Mouse (Mus musculus) MEL (cell line): Measurements from ENCODE around the gene Prnd. TPM values are rescaled to one million over a fixed set of nuclear protein-coding genes. Genes with fewer than 3 reads are reported as not detected.
A peak's percentile ranks its signal among the peaks of the same experiment; 100 is the strongest.

ENCODE experiments used
- DNase-seq: peaks from one replicate; pipeline ENCODE4 v3.0.0; 2011; ENCODE audit warnings: low read depth, low spot score
- H3K27ac ChIP-seq: 2 replicates; pipeline ENCODE4 v1.5.1; 2012; ENCODE audit warnings: low read depth, mild to moderate bottlenecking, control low read depth, low read length, moderate library complexity; ENCODE audit not compliant: control insufficient read depth
- H3K27me3 ChIP-seq, 2 experiments: fragments of 150-350 bp in 1 of 2; sonication (generic) in 1 of 2; 2 replicates each; pipeline ENCODE4 v1.6.1; 2012; ENCODE audit warnings: low read length in 2 of 2, mild to moderate bottlenecking in 2 of 2, improper control_type of control experiment in 1 of 2, moderate library complexity in 1 of 2; ENCODE audit not compliant: insufficient read depth in 2 of 2, control insufficient read depth in 1 of 2
- H3K36me3 ChIP-seq, 2 experiments: 2 replicates each; pipeline ENCODE4 v1.6.1; 2012 to 2014; ENCODE audit warnings: low read length in 2 of 2, improper control_type of control experiment in 1 of 2, inconsistent platforms in 1 of 2, mild to moderate bottlenecking in 1 of 2; ENCODE audit not compliant: insufficient read depth in 2 of 2, control insufficient read depth in 1 of 2
- H3K4me1 ChIP-seq, 2 experiments: fragments of 150-350 bp in 1 of 2; sonication (generic) in 1 of 2; 2 replicates each; pipeline ENCODE4 v1.6.1; 2012; ENCODE audit warnings: low read length in 2 of 2, improper control_type of control experiment in 1 of 2, mild to moderate bottlenecking in 1 of 2; ENCODE audit not compliant: insufficient read depth in 2 of 2, control insufficient read depth in 1 of 2
- H3K4me3 ChIP-seq, 2 experiments: fragments of 150-350 bp in 1 of 2; sonication (generic) in 1 of 2; 2 replicates each; pipeline ENCODE4 v1.5.1; 2012; ENCODE audit warnings: low read depth in 2 of 2, low read length in 2 of 2, mild to moderate bottlenecking in 2 of 2, moderate library complexity in 2 of 2, control low read depth in 1 of 2, improper control_type of control experiment in 1 of 2; ENCODE audit not compliant: control insufficient read depth in 1 of 2, insufficient read depth in 1 of 2
- H3K79me2 ChIP-seq: 2 replicates; pipeline ENCODE4 v1.6.1; 2012; ENCODE audit warnings: mild to moderate bottlenecking, low read length, moderate library complexity; ENCODE audit not compliant: control insufficient read depth, poor library complexity, insufficient read depth
- H3K9ac ChIP-seq: 2 replicates; pipeline ENCODE4 v1.6.1; 2012; ENCODE audit warnings: low read depth, mild to moderate bottlenecking, control low read depth, low read length, moderate library complexity; ENCODE audit not compliant: control insufficient read depth, poor library complexity, severe bottlenecking
- H3K9me3 ChIP-seq: fragments of 150-350 bp; sonication (generic); replicated peaks from 2 replicates; pipeline ENCODE4 v1.6.1; 2012; ENCODE audit warnings: mild to moderate bottlenecking, low read length, improper control_type of control experiment, moderate library complexity; ENCODE audit not compliant: insufficient read depth
- CHD1 ChIP-seq: IDR thresholded peaks from 2 replicates; pipeline ENCODE4 v1.6.1; 2012; ENCODE audit warnings: low read depth, mild to moderate bottlenecking, inconsistent platforms, low read length, improper control_type of control experiment
- CHD2 ChIP-seq: IDR thresholded peaks from 2 replicates; pipeline ENCODE4 v1.6.1; 2011; ENCODE audit warnings: low read length, improper control_type of control experiment
- CTCF ChIP-seq, 3 experiments: IDR thresholded peaks in 2 of 3; conservative IDR thresholded peaks in 1 of 3; 2 replicates each; pipeline ENCODE4 v1.5.1; 2011 to 2012; ENCODE audit warnings: low read length in 3 of 3, low read depth in 2 of 3, mild to moderate bottlenecking in 2 of 3, improper control_type of control experiment in 1 of 3, inconsistent platforms in 1 of 3, mixed read lengths in 1 of 3, moderate library complexity in 1 of 3; ENCODE audit not compliant: control insufficient read depth in 1 of 3, insufficient read depth in 1 of 3, poor library complexity in 1 of 3, severe bottlenecking in 1 of 3
- EP300 ChIP-seq, 2 experiments: IDR thresholded peaks; 2 replicates each; pipeline ENCODE4 v1.6.1; 2011; ENCODE audit warnings: improper control_type of control experiment in 2 of 2, low read length in 2 of 2, low read depth in 1 of 2, mild to moderate bottlenecking in 1 of 2
- GABPA ChIP-seq: IDR thresholded peaks from 2 replicates; pipeline ENCODE4 v1.6.1; 2012; ENCODE audit warnings: low read depth, mild to moderate bottlenecking, inconsistent platforms, low read length, improper control_type of control experiment, moderate library complexity
- JUND ChIP-seq: IDR thresholded peaks from 2 replicates; pipeline ENCODE4 v1.6.1; 2011; ENCODE audit warnings: low read depth, mild to moderate bottlenecking, improper control_type of control experiment, low read length
- KAT2A ChIP-seq: conservative IDR thresholded peaks from 2 replicates; pipeline ENCODE4 v1.6.1; 2012; ENCODE audit warnings: low read depth, low read length, improper control_type of control experiment, inconsistent platforms
- MAX ChIP-seq: IDR thresholded peaks from 2 replicates; pipeline ENCODE4 v1.6.1; 2011; ENCODE audit warnings: low read length, improper control_type of control experiment
- MAZ ChIP-seq: IDR thresholded peaks from 2 replicates; pipeline ENCODE4 v1.6.1; 2012; ENCODE audit warnings: low read depth, mild to moderate bottlenecking, inconsistent platforms, low read length, improper control_type of control experiment
- MEF2A ChIP-seq: IDR thresholded peaks from 2 replicates; pipeline ENCODE4 v1.6.1; 2014; ENCODE audit warnings: low read depth, mild to moderate bottlenecking, inconsistent platforms, low read length, improper control_type of control experiment; ENCODE audit not compliant: poor library complexity, insufficient replicate concordance, severe bottlenecking; ENCODE audit errors: extremely low read depth
- MXI1 ChIP-seq: IDR thresholded peaks from 2 replicates; pipeline ENCODE4 v1.6.1; 2011; ENCODE audit warnings: mild to moderate bottlenecking, low read depth, low read length, improper control_type of control experiment
- MYC ChIP-seq: IDR thresholded peaks from 2 replicates; pipeline ENCODE4 v1.6.1; 2011; ENCODE audit warnings: low read depth, mild to moderate bottlenecking, low read length, improper control_type of control experiment, moderate library complexity
- POLR2AphosphoS5 ChIP-seq: IDR thresholded peaks from 2 replicates; pipeline ENCODE4 v1.6.1; 2012; ENCODE audit warnings: low read depth, borderline replicate concordance, mild to moderate bottlenecking, inconsistent platforms, low read length, moderate library complexity, mixed read lengths
- UBTF ChIP-seq: IDR thresholded peaks from 2 replicates; pipeline ENCODE4 v1.6.1; 2012; ENCODE audit warnings: low read depth, mild to moderate bottlenecking, inconsistent platforms, low read length, improper control_type of control experiment, moderate library complexity, borderline replicate concordance; ENCODE audit not compliant: insufficient read depth
- polyA plus RNA-seq, 2 experiments: library from polyadenylated mRNA; stranded (reverse) in 1 of 2; unstranded in 1 of 2; fragments of >175 nt in 1 of 2; fragments of >200 nt in 1 of 2; gene quantifications; 2 replicates each; pipeline versions ENCODE4 v1.2.1 to v1.2.4; 2012; ENCODE audit warnings: low replicate concordance in 2 of 2, low read depth in 1 of 2; ENCODE audit not compliant: insufficient read length in 2 of 2, insufficient read depth in 1 of 2, missing spikeins in 1 of 2
- total RNA-seq: library from RNA; depleted of rRNA; stranded (reverse); fragments of 300-350 nt; gene quantifications from 2 replicates; pipeline ENCODE4 v1.2.3, GENCODE M21; 2012

Prnd gene
- total and polyA plus RNA-seq, 3 experiments: 0.06 TPM; not detected in 2

DNA sequence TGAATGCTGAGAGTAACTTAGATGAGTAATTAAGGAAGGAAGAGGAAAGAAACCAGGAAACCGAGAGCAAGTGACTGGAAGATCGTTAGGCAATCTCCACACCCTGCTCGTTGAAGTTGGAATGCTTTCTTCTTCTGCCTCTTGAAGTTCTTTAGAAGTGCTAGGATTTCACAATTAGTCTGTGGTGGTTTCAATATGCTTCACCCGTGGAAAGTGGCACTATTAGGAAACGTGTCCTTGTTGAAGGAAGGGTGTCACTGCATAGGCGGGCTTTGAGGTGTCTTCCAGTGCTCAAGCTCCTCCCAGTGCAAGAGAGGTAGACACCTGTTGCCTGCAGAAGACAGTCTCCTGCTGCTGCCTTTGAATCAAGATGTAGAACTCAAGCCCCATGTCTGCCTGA lies 44.9 kb upstream of the Prnd start (continued):
- TF ChIP-seq KAT2A: no peak

DNA sequence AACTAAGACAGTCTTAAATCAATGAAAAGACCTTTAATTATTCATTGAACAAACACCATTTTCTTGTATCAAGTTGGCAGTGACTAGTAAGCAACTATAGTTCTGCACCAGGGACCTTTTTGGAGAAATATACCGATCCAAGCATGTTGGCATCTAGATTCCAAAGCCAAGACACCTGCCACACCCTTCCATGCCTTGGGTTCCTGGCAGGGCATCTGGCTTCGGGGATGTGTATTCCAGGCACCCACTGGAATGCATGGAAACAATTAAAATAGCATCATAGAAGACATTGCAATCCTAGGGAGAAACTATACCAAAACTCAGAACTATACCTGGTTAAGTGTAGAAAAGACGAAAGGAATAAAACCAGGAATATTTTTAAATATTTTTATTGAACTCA lies 44.4 kb upstream of the Prnd start:
- Histone ChIP-seq H3K4me3 (no peak overlapping the region), H3K36me3 (peaks cover 0 to 22% of the 10 kb centered on the region in 2 experiments; a peak in 2 of 4 replicates), H3K27me3 (no peaks in the 10 kb centered on the region)
- no peak for DNase-seq
- no peak for TF ChIP-seq MEF2A
- no peak for TF ChIP-seq CTCF (IDR thresholded peaks at IDR 0.05 in 2 of 3, conservative IDR thresholded peaks at IDR 0.05 in 1 of 3; ENCODE audit: control insufficient read depth in 1 of 3, insufficient read depth in 1 of 3, low read depth in 2 of 3, low read length in 3 of 3, poor library complexity in 1 of 3, severe bottlenecking in 1 of 3)
- no peak for TF ChIP-seq JUND
- TF ChIP-seq, all 39 proteins: peak for 0
- peaks cover 16 to 34% of the 10 kb centered on the region in 2 experiments for H3K4me1 ChIP-seq
- H3K79me2 ChIP-seq: no peaks in the 10 kb centered on the region; the same call in 1 of the 2 replicates
- no peak overlapping the region for H3K27ac ChIP-seq
- H3K9ac ChIP-seq: no peak overlapping the region
- H3K9me3 ChIP-seq: no peaks in the 10 kb centered on the region

DNA sequence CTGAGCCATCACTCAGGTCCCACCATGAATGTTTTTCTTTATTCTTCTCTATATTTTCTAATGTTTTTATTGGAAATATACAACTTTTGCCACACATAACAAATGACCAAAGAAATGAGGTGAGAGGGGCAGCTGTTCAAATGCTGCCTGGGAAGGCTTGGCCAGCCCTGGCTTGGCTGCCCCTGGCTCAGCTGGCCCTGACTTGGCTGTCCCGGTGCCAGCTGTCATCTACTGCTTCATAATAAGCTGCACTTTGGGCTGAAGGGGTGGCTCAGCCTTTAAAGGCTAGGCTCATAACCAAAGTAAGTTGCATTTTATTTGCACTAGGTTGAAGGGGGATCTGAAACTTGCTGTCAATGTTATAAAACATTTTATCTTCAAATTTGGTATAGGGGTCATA lies 43.8 kb upstream of the Prnd start:
- Histone ChIP-seq H3K9me3 (no peaks in the 10 kb centered on the region), H3K27me3 (no peaks in the 10 kb centered on the region), H3K27ac (no peak overlapping the region), H3K4me1 (peaks cover 20 to 34% of the 10 kb centered on the region in 2 experiments), H3K36me3 (peaks cover 0 to 22% of the 10 kb centered on the region in 2 experiments; a peak in 2 of 4 replicates), H3K4me3 (no peak overlapping the region), H3K79me2 (no peaks in the 10 kb centered on the region; the same call in 1 of the 2 replicates), H3K9ac (no peak overlapping the region)
- DNase-seq: no peak
- TF ChIP-seq CHD2 (no peak), MYC (no peak), CHD1 (no peak), MAZ (no peak), GABPA (no peak)

- DNase-seq: peak; percentile 60
- peaks cover 0 to 22% of the 10 kb centered on the region in 2 experiments; a peak in 2 of 4 replicates for H3K36me3 ChIP-seq
- no peak overlapping the region for H3K9ac ChIP-seq
- H3K79me2 ChIP-seq: no peaks in the 10 kb centered on the region; the same call in 1 of the 2 replicates
- H3K4me1 ChIP-seq: peaks cover 20 to 34% of the 10 kb centered on the region in 2 experiments
- peak; percentile 25; the same call in 1 of the 2 replicates for TF ChIP-seq MYC
- no peak for TF ChIP-seq POLR2AphosphoS5
- TF ChIP-seq MXI1: peak; percentile 36; the same call in 1 of the 2 replicates
- TF ChIP-seq MAX: peak; percentile 56; the same call in 1 of the 2 replicates
- TF ChIP-seq EP300 (IDR thresholded peaks at IDR 0.05; ENCODE audit: low read depth in 1 of 2, low read length in 2 of 2): 0 out of 4 replicates have a peak, but pooled peaks of 1 of the 2 experiments have one; percentile 5
- no peak for TF ChIP-seq UBTF
- H3K4me3 ChIP-seq: no peak overlapping the region
- H3K9me3 ChIP-seq: no peaks in the 10 kb centered on the region
- H3K27me3 ChIP-seq: no peaks in the 10 kb centered on the region
- H3K27ac ChIP-seq: no peak overlapping the region
These were observed 43.4 kb upstream of the Prnd start for GRCm38 (mm10) chr2:131907311-131907710.
